Mouse (Mus musculus) liver, embryonic 16.5 days (tissue): ENCODE data around the gene Bcl6. TPM values are rescaled to one million over a fixed set of nuclear protein-coding genes. Genes with fewer than 3 reads are reported as not detected.

Experiments used
- ATAC-seq: fragments of 200-750 bp; cut with Nextera tagmentation; 2 replicates; pipeline ENCODE4 v1.8.0; 2017; ENCODE audit warnings: low read depth, mild to moderate bottlenecking, moderate number of reproducible peaks, moderate library complexity
- H3K27ac ChIP-seq: fragments of 300-500 bp; sonication (generic); 2 replicates; pipeline ENCODE4 v1.5.1; 2014; ENCODE audit warnings: mild to moderate bottlenecking, low read length
- H3K27me3 ChIP-seq: fragments of 300-500 bp; sonication (generic); 2 replicates; pipeline ENCODE4 v1.6.1; 2014; ENCODE audit warnings: low read depth, low read length, mixed read lengths; ENCODE audit not compliant: control insufficient read depth, insufficient read depth
- H3K36me3 ChIP-seq: fragments of 300-500 bp; sonication (generic); 2 replicates; pipeline ENCODE4 v1.6.1; 2014; ENCODE audit warnings: mild to moderate bottlenecking; ENCODE audit not compliant: control insufficient read depth, insufficient read depth
- H3K4me1 ChIP-seq: fragments of 300-500 bp; sonication (generic); 2 replicates; pipeline ENCODE4 v1.6.1; 2014; ENCODE audit warnings: low read depth, low read length, mixed read lengths; ENCODE audit not compliant: control insufficient read depth
- H3K4me2 ChIP-seq: fragments of 300-500 bp; sonication (generic); 2 replicates; pipeline ENCODE4 v1.6.1; 2014; ENCODE audit warnings: low read depth, low read length, mixed read lengths
- H3K4me3 ChIP-seq: fragments of 300-500 bp; sonication (generic); 2 replicates; pipeline ENCODE4 v1.5.1; 2014; ENCODE audit warnings: low read depth, mild to moderate bottlenecking, low read length
- H3K9ac ChIP-seq: fragments of 300-500 bp; sonication (generic); 2 replicates; pipeline ENCODE4 v1.6.1; 2014; ENCODE audit warnings: low read depth, low read length
- H3K9me3 ChIP-seq: fragments of 300-500 bp; sonication (generic); replicated peaks from 2 replicates; pipeline ENCODE4 v1.6.1; 2016; ENCODE audit warnings: low read length; ENCODE audit not compliant: control insufficient read depth
- whole genome bisulfite sequencing: fragments of 180-500 bp; shearing (Covaris S2); extraction: QIAGEN DNeasy Blood & Tissue Kit; methylation state at CpG from one replicate; pipeline ENCODE4 v1.1.7; 2014; ENCODE audit not compliant: insufficient replicate concordance; 5-methylcytosine and 5-hydroxymethylcytosine counted together
- polyA plus RNA-seq: library from polyadenylated mRNA; unstranded; fragments of >200 nt; fragmentation: Nextera tagmentation; extraction: Ambion mirVana; gene quantifications from 2 replicates; pipeline ENCODE4 v1.2.1, GENCODE M21; 2015

Gene Bcl6
- polyA plus RNA-seq, 1 experiment from 2014 or later, result 0.28 TPM

- Histone ChIP-seq H3K9ac (no peak overlapping the region), H3K4me2 (no peak overlapping the region), H3K27me3 (no peaks in the 10 kb centered on the region; the same call in 1 of the 2 replicates), H3K27ac (0 out of 2 replicates have a peak overlapping the region, but pooled peaks have one; percentile 10), H3K4me1 (peaks cover 5% of the 10 kb centered on the region), H3K9me3 (no peaks in the 10 kb centered on the region), H3K4me3 (no peak overlapping the region), H3K36me3 (no peaks in the 10 kb centered on the region)
- ATAC-seq, result no peak
- 61% methylated on average over 7 of the region's 7 CpGs for WGBS
These were observed 7.7 kb upstream of the Bcl6 start for GRCm38 (mm10) chr16:23996342-23996741.

- H3K27ac ChIP-seq, result peak overlapping the region; percentile 73
- WGBS, result 15% methylated on average over 17 of the region's 17 CpGs
- H3K36me3 ChIP-seq, result no peaks in the 10 kb centered on the region
- no peaks in the 10 kb centered on the region for H3K9me3 ChIP-seq
- peaks cover 5% of the 10 kb centered on the region for H3K4me1 ChIP-seq
- peak overlapping the region; percentile 10; the same call in 1 of the 2 replicates for H3K4me2 ChIP-seq
- peak; percentile 53 for ATAC-seq
- H3K27me3 ChIP-seq, result peaks cover 17% of the 10 kb centered on the region
- H3K4me3 ChIP-seq, result no peak overlapping the region
- no peak overlapping the region for H3K9ac ChIP-seq
These were observed 5.0 kb upstream of the Bcl6 start for GRCm38 (mm10) chr16:23993351-23994321.

GRCm38 (mm10) chr16:23991846-23992580 is 3.4 kb upstream of the Bcl6 start:
- H3K4me2 ChIP-seq, result no peak overlapping the region
- no peaks in the 10 kb centered on the region for H3K9me3 ChIP-seq
- H3K36me3 ChIP-seq, result no peaks in the 10 kb centered on the region
- H3K4me3 ChIP-seq, result no peak overlapping the region
- ATAC-seq, result no peak
- peaks cover 5% of the 10 kb centered on the region for H3K4me1 ChIP-seq
- H3K27me3 ChIP-seq, result peaks cover 32% of the 10 kb centered on the region
- no peak overlapping the region for H3K27ac ChIP-seq
- no peak overlapping the region for H3K9ac ChIP-seq
- WGBS, result 61% methylated on average over 14 of the region's 14 CpGs

- no peak overlapping the region for H3K27ac ChIP-seq
- no peak overlapping the region for H3K9ac ChIP-seq
- peaks cover 41% of the 10 kb centered on the region for H3K27me3 ChIP-seq
- H3K4me2 ChIP-seq, result no peak overlapping the region
- peaks cover 5% of the 10 kb centered on the region for H3K4me1 ChIP-seq
- H3K9me3 ChIP-seq, result no peaks in the 10 kb centered on the region
- ATAC-seq, result no peak
- H3K4me3 ChIP-seq, result no peak overlapping the region
- no peaks in the 10 kb centered on the region for H3K36me3 ChIP-seq
- 3% methylated on average over 4 of the region's 4 CpGs for WGBS
These were observed 2.5 kb upstream of the Bcl6 start for GRCm38 (mm10) chr16:23991170-23991569.

- Histone ChIP-seq H3K4me2 (peak overlapping the region; percentile 84), H3K36me3 (no peaks in the 10 kb centered on the region), H3K4me3 (peak overlapping the region; percentile 71), H3K27ac (peak overlapping the region; percentile 91), H3K9me3 (no peaks in the 10 kb centered on the region), H3K4me1 (peaks cover 5% of the 10 kb centered on the region), H3K27me3 (peaks cover 49% of the 10 kb centered on the region), H3K9ac (peak overlapping the region; percentile 44)
- ATAC-seq, result no peak
- 33% methylated on average over 11 of the region's 11 CpGs for WGBS
These were observed 1.7 kb upstream of the Bcl6 start for GRCm38 (mm10) chr16:23990161-23990970.

GRCm38 (mm10) chr16:23989209-23990160 is 833 bp upstream of the Bcl6 start:
- Histone ChIP-seq H3K4me3 (peak overlapping the region; percentile 71), H3K4me2 (peak overlapping the region; percentile 84), H3K36me3 (no peaks in the 10 kb centered on the region), H3K27ac (peak overlapping the region; percentile 91), H3K9me3 (no peaks in the 10 kb centered on the region), H3K4me1 (peaks cover 5% of the 10 kb centered on the region), H3K27me3 (peaks cover 58% of the 10 kb centered on the region), H3K9ac (peak overlapping the region; percentile 61)
- no peak for ATAC-seq
- WGBS, result 11% methylated on average over 25 of the region's 25 CpGs

GRCm38 (mm10) chr16:23988157-23988465 is 541 bp downstream of the Bcl6 start:
- Histone ChIP-seq H3K4me1 (peaks cover 3% of the 10 kb centered on the region), H3K27ac (peak overlapping the region; percentile 91), H3K27me3 (peaks cover 71% of the 10 kb centered on the region), H3K4me2 (peak overlapping the region; percentile 84), H3K36me3 (no peaks in the 10 kb centered on the region), H3K4me3 (peak overlapping the region; percentile 71), H3K9ac (peak overlapping the region; percentile 77), H3K9me3 (no peaks in the 10 kb centered on the region)
- under 1% methylated on average over 13 of the region's 13 CpGs for WGBS
- no peak for ATAC-seq
